Mouse (Mus musculus) mammary gland, adult 2 months (tissue): ENCODE data around the gene Zcchc10. TPM values are rescaled to one million over a fixed set of nuclear protein-coding genes. Genes with fewer than 3 reads are reported as not detected.

Experiments used
- polyA plus RNA-seq: library from polyadenylated mRNA; depleted of rRNA; stranded (reverse); fragments of >200 nt; gene quantifications from 2 replicates; pipeline ENCODE4 v1.2.3, GENCODE M21; 2012; ENCODE audit warnings: low replicate concordance; rRNA removed

The Zcchc10 gene
- 5.2 and 9.7 TPM in 2 replicates for polyA plus RNA-seq

GRCm38 (mm10) chr11:53324512-53324968 is at the start of gene Zcchc10:
TSS of gene Zcchc10 (plus strand) at chr11:53324679.

GRCm38 (mm10) chr11:53300330-53301166 is 23.9 kb upstream of the Zcchc10 start, which contains the start of gene Hspa4:
TSS of gene Hspa4 (minus strand) at chr11:53300457.

GRCm38 (mm10) chr11:53350291-53351223 is 26.1 kb downstream of the Zcchc10 start, which contains the start of gene Aff4:
TSS of gene Aff4 (plus strand) at chr11:53350833.

Other genes with a start within 250 kb of the Zcchc10 start
- gene Hspa4, start 24.2 kb upstream of the Zcchc10 start, polyA plus RNA-seq = 19.7 and 35.9 TPM in 2 replicates
- gene Aff4, start 26.2 kb downstream of the Zcchc10 start, polyA plus RNA-seq = 12.0 and 34.4 TPM in 2 replicates
- gene Leap2, start 98.5 kb downstream of the Zcchc10 start, polyA plus RNA-seq = 0.44 TPM in 1 of 2 replicates, not detected in the other
- gene Uqcrq, start 106.2 kb downstream of the Zcchc10 start, polyA plus RNA-seq = 812 and 888 TPM in 2 replicates
- gene Gdf9, start 106.3 kb downstream of the Zcchc10 start, polyA plus RNA-seq = 1.2 and 1.8 TPM in 2 replicates
- 0.56 and 0.69 TPM in 2 replicates for gene Gm10447, start 132.4 kb downstream of the Zcchc10 start, polyA plus RNA-seq
- 5.9 and 8.6 TPM in 2 replicates for gene Shroom1, start 132.5 kb downstream of the Zcchc10 start, polyA plus RNA-seq
- gene Gm9837, start 145.8 kb downstream of the Zcchc10 start, polyA plus RNA-seq = not detected in 2 replicates
- gene Gm9945, start 155.5 kb downstream of the Zcchc10 start, polyA plus RNA-seq = not detected in 2 replicates
- 0.06 and 0.10 TPM in 2 replicates for gene Sowaha, start 155.6 kb downstream of the Zcchc10 start, polyA plus RNA-seq
- 31.3 and 35.0 TPM in 2 replicates for gene Sept8, start 194.6 kb downstream of the Zcchc10 start, polyA plus RNA-seq
- 3.7 and 10.5 TPM in 2 replicates for gene Kif3a, start 242.7 kb downstream of the Zcchc10 start, polyA plus RNA-seq